Mouse (Mus musculus): Measurements from ENCODE around the gene Mier1. TPM values are rescaled to one million over a fixed set of nuclear protein-coding genes. Genes with fewer than 3 reads are reported as not detected.

Mier1 gene
- polyA plus RNA-seq, 1 experiment, result 78.0 TPM

GRCm38 (mm10) chr4:103199086-103199485 is 84.9 kb downstream of the Mier1 start:
- TF ChIP-seq CTCF (IDR thresholded peaks at IDR 0.05; ENCODE audit: control insufficient read depth, insufficient read depth, low read length) (no peak), POLR2A (IDR thresholded peaks at IDR 0.05; ENCODE audit: borderline replicate concordance, control insufficient read depth, low read depth, low read length) (no peak)
- WGBS, result 83% methylated on average over 4 of the region's 4 CpGs
- H3K4me3 ChIP-seq (replicated peaks; ENCODE audit: control insufficient read depth, low read depth, low read length), result no peak overlapping the region
- no peaks in the 10 kb centered on the region for H3K4me1 ChIP-seq (ENCODE audit: control insufficient read depth, insufficient read depth, low read length)
- no peak overlapping the region for H3K27ac ChIP-seq (ENCODE audit: control insufficient read depth, insufficient read depth, low read depth, low read length, poor library complexity)

- Histone ChIP-seq H3K4me3 (replicated peaks; ENCODE audit: control insufficient read depth, low read depth, low read length) (no peak overlapping the region), H3K27ac (ENCODE audit: control insufficient read depth, insufficient read depth, low read depth, low read length, poor library complexity) (no peak overlapping the region), H3K4me1 (ENCODE audit: control insufficient read depth, insufficient read depth, low read length) (no peaks in the 10 kb centered on the region)
- TF ChIP-seq POLR2A (IDR thresholded peaks at IDR 0.05; ENCODE audit: borderline replicate concordance, control insufficient read depth, low read depth, low read length) (no peak), CTCF (IDR thresholded peaks at IDR 0.05; ENCODE audit: control insufficient read depth, insufficient read depth, low read length) (no peak)
- 81% methylated on average over 1 of the region's 1 CpGs for WGBS
These were observed 85.9 kb downstream of the Mier1 start for GRCm38 (mm10) chr4:103200046-103200445.

- no peak overlapping the region for H3K4me3 ChIP-seq (replicated peaks; ENCODE audit: control insufficient read depth, low read depth, low read length)
- H3K27ac ChIP-seq (ENCODE audit: control insufficient read depth, insufficient read depth, low read depth, low read length, poor library complexity), result no peak overlapping the region
- H3K4me1 ChIP-seq (ENCODE audit: control insufficient read depth, insufficient read depth, low read length), result no peaks in the 10 kb centered on the region
- WGBS, result 91% methylated on average over 2 of the region's 2 CpGs
- TF ChIP-seq POLR2A (IDR thresholded peaks at IDR 0.05; ENCODE audit: borderline replicate concordance, control insufficient read depth, low read depth, low read length) (no peak), CTCF (IDR thresholded peaks at IDR 0.05; ENCODE audit: control insufficient read depth, insufficient read depth, low read length) (no peak)
These were observed 89.5 kb downstream of the Mier1 start for GRCm38 (mm10) chr4:103203646-103204045.

- WGBS, result 40% methylated on average over 1 of the region's 1 CpGs
These were observed 94.4 kb downstream of the Mier1 start for GRCm38 (mm10) chr4:103208553-103208952.

GRCm38 (mm10) chr4:103213859-103214497 is 99.8 kb downstream of the Mier1 start:
- TF ChIP-seq CTCF (IDR thresholded peaks at IDR 0.05; ENCODE audit: control insufficient read depth, insufficient read depth, low read length), result no peak
- TF ChIP-seq POLR2A (IDR thresholded peaks at IDR 0.05; ENCODE audit: borderline replicate concordance, control insufficient read depth, low read depth, low read length), result no peak
- 10% methylated on average over 30 of the region's 30 CpGs for WGBS
- Histone ChIP-seq H3K4me3 (replicated peaks; ENCODE audit: control insufficient read depth, low read depth, low read length) (peak overlapping the region; percentile 90), H3K27ac (ENCODE audit: control insufficient read depth, insufficient read depth, low read depth, low read length, poor library complexity) (peak overlapping the region; percentile 81; the same call in 1 of the 2 replicates), H3K4me1 (ENCODE audit: control insufficient read depth, insufficient read depth, low read length) (peaks cover 2% of the 10 kb centered on the region)

More at GRCm38 (mm10) chr4:103208553-103208952, 94.4 kb downstream of the Mier1 start:
- Histone ChIP-seq H3K4me1 (ENCODE audit: control insufficient read depth, insufficient read depth, low read length) (no peaks in the 10 kb centered on the region), H3K27ac (ENCODE audit: control insufficient read depth, insufficient read depth, low read depth, low read length, poor library complexity) (no peak overlapping the region), H3K4me3 (replicated peaks; ENCODE audit: control insufficient read depth, low read depth, low read length) (no peak overlapping the region)
- TF ChIP-seq CTCF (IDR thresholded peaks at IDR 0.05; ENCODE audit: control insufficient read depth, insufficient read depth, low read length), result no peak

- peak overlapping the region; percentile 81 for H3K27ac ChIP-seq (ENCODE audit: control insufficient read depth, insufficient read depth, low read depth, low read length, poor library complexity)
- no peak for TF ChIP-seq CTCF (IDR thresholded peaks at IDR 0.05; ENCODE audit: control insufficient read depth, insufficient read depth, low read length)
- peak; percentile 53; the same call in 1 of the 2 replicates for TF ChIP-seq POLR2A (IDR thresholded peaks at IDR 0.05; ENCODE audit: borderline replicate concordance, control insufficient read depth, low read depth, low read length)
- peaks cover 2% of the 10 kb centered on the region for H3K4me1 ChIP-seq (ENCODE audit: control insufficient read depth, insufficient read depth, low read length)
- H3K4me3 ChIP-seq (replicated peaks; ENCODE audit: control insufficient read depth, low read depth, low read length), result peak overlapping the region; percentile 90
- under 1% methylated on average over 47 of the region's 48 CpGs for WGBS
These were observed 100.3 kb downstream of the Mier1 start for GRCm38 (mm10) chr4:103214498-103214924.

Other genes with a start within 250 kb of the Mier1 start
- gene Tctex1d1, start 135.8 kb upstream of the Mier1 start, polyA plus RNA-seq (2011; ENCODE audit: insufficient read depth, insufficient read length, low replicate concordance, missing spikeins), result not detected in 2 replicates
- gene Insl5, start 87.5 kb upstream of the Mier1 start, polyA plus RNA-seq (2011; ENCODE audit: insufficient read depth, insufficient read length, low replicate concordance, missing spikeins), result not detected in 2 replicates
- gene Wdr78, start 165 bp downstream of the Mier1 start, polyA plus RNA-seq (2011; ENCODE audit: insufficient read depth, insufficient read length, low replicate concordance, missing spikeins), result 0.72 and 2.0 TPM in 2 replicates
- 3.8 and 4.9 TPM in 2 replicates for gene Slc35d1, start 100.8 kb downstream of the Mier1 start, polyA plus RNA-seq (2011; ENCODE audit: insufficient read depth, insufficient read length, low replicate concordance, missing spikeins)
- not detected in 2 replicates for gene 4921539E11Rik, start 176.5 kb downstream of the Mier1 start, polyA plus RNA-seq (2011; ENCODE audit: insufficient read depth, insufficient read length, low replicate concordance, missing spikeins)
- gene Oma1, start 199.4 kb downstream of the Mier1 start, polyA plus RNA-seq (2011; ENCODE audit: insufficient read depth, insufficient read length, low replicate concordance, missing spikeins), result 4.9 and 5.9 TPM in 2 replicates